Mouse (Mus musculus): ENCODE measurements around the gene Card19.

The Card19 gene

GRCm38 (mm10) chr13:49192156-49192855 is 23.5 kb downstream of the Card19 start:
- DNase-seq = no peak

DNA sequence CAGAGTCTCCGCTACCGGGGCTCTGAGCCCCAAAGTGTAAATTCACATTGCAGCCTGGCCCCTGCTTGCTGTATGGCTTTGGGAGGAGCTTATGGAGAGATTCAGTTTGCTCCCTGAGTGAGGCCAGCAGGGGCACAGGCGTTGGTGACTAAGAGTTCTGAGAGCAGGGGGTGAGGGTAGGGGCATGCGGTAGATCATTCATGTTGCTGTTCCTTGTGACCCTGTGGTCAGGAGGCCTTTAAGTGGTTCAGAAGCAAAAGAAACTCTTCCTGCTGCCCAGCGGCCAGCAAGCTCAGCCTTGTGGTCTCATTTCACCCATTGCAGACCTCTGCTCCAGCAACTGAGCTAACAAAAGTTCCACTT is 24.2 kb downstream of the Card19 start:
- DNase-seq = no peak

DNA sequence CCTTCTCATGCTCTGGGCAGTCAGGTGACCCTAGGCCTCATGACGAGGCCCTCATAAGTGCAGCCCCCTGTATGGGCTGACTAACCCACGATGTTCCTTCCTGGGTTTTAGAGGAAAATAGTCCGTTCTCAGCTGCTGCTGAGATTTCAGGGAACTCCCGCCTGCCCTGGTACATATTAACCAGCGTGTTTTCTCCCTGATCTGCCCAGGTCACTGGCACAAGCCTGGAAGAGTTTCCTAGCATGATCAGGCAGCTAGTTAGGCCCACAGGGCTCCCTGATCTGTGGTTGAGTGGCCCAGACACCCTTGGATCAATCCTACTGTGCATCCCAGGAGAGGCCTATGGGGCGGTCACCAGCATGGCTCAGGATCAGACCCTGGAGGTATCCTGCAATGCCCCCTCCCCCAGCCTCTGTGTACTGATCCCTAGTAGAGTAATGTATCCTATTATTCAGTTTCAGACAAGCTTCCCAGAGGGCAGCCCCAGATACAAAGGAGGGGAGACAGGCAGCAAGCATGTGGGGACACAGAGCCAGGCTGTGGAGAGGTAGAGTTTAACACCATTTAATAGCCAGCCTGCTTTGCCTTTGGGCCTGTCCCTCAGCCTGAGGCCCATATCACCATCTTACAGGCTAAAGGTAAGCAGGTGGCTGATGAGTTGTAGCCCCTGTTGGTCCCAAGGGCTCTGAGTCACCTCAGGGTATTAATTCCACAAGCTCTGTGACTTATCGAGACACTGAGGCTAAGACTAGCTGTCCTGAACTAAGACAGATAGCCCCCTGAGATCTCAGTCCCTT is 24.8 kb downstream of the Card19 start:
- DNase-seq = no peak

DNA sequence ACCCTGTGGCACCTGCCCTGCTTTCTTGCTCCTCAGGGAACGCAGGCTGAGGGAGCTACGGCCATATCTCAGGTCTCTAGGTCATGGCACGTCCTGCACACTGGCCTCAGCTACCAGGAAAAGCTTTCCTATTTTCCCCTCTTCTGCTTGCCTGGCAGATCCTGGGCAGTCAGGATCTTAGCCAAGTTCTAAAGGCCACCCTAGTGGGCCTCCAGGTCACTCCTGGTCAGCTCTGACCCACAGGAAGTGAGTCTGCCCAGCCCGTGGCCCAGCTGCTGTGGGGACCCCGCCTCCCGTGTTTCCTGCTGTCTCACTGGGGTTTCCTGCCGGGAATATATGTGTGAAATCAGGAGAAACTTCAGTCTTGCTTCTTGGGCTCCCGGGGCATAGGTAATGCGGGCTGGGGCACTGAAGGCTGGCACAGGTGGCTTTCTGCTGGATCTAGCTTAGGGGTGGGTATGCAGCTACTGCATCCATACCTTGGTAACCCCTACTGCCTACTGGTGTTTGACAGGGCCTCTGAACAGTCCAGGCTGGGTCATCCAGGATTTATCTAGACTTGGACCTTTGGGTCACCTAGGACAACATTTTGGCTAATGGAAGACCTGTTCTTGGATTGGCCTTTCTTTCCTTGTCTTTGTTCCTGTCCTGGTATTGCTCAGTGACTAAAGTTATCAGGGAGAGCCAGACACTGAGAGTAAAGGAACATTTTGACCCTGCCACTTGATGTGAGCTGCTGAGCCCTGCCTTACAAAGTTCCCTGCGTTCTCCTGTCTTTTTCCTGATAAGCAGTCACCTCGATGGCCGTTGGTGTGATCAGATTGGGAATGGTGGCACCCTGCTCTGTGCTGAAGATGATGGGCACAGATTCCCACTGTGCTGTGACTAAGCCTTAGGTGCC is 25.6 kb downstream of the Card19 start:
- no peak for DNase-seq

DNA sequence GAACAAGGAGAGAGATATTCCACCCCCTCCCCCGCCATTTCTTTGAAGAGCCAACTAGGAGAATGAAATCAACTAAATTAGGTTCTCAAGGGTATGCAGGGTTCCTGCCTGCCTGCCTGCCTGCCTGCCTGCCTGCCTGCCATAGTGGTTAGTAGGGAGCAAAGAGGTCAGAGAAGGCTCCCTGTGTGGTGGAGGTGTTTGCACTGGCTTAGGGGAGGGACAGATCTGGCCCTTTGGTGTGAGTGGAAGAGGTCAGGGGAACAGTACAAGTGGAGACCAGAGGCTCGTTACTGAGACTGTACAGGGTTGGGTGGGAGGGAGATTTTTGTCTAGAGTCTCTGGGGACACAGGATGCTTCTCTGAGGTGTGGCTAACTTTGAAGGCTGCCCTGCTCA is 26.9 kb downstream of the Card19 start:
- DNase-seq = no peak

- DNase-seq = no peak
Measured at GRCm38 (mm10) chr13:49188219-49188965, 27.4 kb downstream of the Card19 start.

DNA sequence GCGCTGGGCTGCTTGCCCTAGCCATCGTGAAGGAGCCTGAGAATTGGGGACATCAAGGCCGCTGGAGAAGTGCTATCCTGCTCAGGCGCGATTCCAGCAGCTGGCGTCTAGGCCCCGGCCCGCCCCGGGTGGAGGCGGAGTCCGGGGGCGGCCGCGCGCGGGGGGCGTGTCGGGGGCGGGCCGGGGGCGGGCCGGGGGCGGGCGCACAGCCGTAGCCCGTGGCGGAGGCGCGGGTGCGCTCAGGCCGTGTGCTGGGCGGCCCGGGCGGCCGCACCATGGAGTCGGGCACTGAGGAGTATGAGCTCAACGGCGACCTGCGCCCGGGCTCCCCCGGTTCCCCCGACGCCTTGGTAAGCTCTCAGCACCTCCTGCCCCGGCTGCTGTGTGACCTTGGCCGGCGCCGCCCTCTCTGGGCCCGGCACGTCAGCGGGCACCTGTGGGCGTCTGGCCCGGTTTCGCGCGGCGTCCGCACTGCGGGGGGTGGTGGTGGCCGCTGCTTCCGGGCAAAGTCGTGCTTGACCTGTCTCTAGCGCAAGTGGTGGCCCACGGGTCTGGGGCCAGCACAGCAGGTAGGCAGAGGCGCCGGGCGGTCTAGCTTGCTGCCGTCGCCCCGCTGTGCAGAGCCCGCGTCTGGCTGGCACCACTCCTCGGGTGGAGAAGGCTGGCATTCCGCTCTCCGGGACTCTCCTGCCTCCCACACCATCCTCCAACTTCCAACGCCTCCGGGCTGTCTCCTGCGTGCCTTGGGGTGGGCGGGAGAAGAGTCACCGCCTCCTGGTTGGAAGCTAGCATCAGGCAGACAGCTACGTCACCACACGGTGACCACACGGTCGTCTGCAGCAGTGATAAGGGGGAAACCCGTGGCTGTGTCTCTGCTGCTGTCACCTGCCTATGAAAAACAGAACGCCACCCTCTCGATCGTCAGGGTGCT is 28.3 kb downstream of the Card19 start, which contains the start of gene Ninj1:
Gene Ninj1, plus strand, starts transcription at position 198 of the 931 bp plus-strand sequence.
- DNase-seq = peak; percentile 89 to 92

- DNase-seq = peak; percentile 46 to 58
Measured at GRCm38 (mm10) chr13:49186798-49187287, 29.0 kb downstream of the Card19 start.

DNA sequence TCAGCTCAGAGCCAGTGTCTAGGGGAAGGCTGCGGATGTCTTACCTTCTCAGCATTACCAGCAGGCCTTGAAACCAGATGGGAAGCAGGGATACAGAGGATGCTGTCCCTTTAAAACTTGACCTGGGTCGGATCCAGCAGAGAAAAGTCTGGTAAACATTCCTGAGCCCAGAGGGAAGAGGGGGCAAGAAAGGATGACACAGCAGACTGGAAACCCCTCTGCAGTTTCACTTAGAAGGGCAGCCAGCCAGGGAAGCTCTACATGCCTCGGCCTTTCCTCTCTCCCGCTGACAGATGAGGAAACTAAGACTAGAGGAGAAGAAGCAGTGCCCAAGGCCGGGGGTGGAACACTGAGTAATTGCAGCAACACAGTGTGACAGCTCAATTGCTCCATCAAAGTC is 32.2 kb downstream of the Card19 start:
- no peak for DNase-seq

DNA sequence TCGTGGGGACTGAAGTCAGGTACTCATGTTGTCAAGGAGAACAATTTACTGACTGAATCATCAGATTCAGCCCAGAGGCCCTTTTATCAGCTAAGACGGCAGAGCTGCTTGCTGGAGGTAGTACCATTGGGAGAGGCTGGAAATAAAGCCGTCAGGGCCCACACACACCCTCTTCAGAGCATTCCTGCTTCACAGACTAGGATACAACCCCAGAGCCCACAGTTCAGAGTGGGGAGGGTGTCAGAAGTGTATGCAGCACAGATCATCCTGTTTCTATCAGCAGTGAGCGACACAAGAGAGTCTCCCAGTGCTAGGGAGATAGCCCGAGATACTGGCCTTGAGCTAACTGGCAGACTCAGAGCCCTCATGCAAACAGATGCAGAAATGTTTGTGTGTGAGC is 32.7 kb downstream of the Card19 start:
- DNase-seq = no peak

GRCm38 (mm10) chr13:49181411-49181984 is 34.3 kb downstream of the Card19 start:
- DNase-seq = peak; percentile 83 to 87

- no peak for DNase-seq
Measured at GRCm38 (mm10) chr13:49180691-49181090, 35.1 kb downstream of the Card19 start.

GRCm38 (mm10) chr13:49180274-49180673 is 35.6 kb downstream of the Card19 start:
- no peak for DNase-seq

DNA sequence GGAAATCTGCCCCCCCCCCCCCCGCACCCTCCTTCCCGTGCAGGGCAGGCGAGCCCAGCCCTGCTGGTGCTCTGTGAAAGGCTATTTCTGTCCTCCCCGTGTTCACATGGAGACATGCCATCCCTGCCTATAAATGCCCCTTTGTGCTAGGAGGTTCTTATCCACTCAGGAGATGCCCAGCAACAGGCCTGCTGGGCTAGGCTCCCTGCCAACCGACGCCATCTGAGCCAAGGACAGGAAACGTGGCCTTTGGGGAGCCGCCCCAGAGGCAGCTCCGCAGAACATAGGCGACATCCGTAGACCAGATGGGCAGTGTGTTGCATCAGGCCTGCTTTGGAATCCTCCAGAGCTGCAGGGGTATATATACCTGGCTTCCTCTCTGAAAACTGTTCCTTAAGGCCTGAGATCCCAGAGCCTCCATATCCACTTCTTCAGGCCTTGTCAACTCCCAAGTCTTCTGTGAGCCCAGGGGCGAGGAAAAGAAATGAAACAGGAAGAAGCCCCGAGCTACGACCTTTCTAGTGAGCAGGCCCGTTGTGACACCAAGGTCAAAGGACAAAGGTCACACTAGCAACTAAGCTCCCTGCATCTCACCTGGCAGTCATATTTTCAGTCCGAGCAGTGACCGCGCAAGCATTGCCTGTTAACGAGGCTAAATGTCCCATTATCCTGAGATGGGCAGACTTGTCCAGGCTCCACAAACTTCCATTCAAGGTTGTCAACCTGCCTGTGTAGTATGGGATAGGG is 36.8 kb downstream of the Card19 start:
- peak; percentile 89 to 92 for DNase-seq

GRCm38 (mm10) chr13:49175509-49175908 is 40.3 kb downstream of the Card19 start:
- DNase-seq = no peak

DNA sequence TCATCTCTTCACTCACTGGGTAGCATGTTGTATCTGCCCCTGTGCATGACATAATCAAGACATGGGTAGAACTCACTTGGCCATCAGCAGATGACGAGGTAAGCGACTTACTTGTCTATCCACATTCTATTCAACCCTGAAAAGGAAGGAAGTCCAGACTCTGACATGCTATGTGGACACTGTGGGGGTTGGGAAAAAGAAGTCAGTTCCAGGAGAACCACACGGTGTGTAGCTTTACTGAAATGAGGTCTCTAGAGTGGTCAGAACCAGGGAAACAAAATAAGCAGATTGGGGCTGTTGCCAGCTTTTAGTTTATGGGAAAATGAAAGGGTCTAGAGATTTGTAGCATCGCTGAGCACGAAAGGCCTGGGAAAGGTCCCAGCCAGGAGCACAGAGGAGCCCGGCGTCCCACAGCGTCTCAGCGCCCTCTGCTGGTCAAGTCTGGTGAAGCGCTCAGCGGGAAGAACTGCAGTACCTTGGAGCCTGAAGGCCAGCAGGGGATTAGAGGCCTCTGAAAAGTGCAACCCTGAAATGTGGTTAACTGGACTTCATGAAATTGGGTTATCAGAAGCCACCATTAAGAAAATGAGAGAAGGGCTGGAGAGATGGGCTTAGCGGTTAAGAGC is 42.8 kb downstream of the Card19 start:
- DNase-seq = peak; percentile 94

DNA sequence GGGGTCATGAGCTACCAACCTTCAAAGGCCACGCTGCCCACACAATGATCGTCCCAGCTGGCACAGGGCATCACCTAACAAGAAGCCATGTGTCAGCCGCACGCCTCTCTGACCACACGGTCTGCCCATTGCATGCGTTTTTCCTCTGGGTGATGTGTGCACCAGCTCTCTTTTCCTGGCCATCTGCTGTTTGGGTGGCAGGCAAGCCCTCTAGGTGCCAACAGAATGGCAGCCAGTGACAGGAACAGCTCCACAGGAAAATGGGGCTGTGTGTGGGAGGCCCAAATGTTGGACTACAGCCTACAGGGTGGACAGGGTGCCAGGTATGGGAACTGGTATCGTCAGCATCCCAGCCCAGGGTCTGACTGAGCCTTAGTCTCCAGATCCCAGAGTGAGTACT is 43.5 kb downstream of the Card19 start:
- peak; percentile 89 to 92 for DNase-seq

DNA sequence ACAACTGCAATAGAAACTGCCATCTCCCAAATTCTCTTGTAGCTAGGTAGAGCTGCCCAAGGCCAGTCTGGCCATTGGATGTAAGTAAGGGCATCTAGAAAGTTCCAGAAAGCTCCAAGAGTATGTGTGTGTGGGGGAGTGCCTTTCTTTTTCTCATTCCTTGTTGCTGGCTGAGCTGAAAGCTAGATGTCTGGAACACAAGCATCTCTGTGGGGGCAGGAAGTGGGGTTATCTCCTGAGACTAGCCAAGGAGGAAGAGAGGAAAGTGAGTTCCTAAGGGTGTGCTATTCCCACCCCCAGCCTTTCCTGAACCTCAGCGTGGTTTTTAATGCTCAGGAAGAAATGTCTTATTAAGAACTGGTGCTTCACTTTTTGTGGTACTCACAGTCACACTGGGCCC is 44.1 kb downstream of the Card19 start:
- DNase-seq = no peak

DNA sequence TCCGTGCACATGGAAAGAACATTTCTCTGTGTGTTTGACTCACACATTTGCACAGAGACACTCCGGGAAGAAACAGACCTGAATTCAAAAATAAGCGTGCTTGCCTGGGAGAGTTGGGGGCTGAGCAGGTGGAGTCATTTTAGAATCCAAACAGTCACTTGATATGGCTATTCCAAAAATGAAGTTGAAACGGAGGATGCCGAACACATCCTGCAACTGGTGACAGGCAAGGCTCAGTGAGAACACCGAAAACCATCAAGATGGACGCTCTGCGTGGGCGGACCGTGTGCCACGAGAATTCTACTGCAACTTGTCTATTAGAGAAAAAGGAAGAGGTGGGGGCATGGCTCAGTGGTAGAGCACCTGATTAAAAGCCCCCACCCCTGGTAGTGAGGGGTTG is 45.2 kb downstream of the Card19 start:
- DNase-seq = no peak

Data from cerebellum, postnatal 10 days (tissue).